Mouse (Mus musculus): Measurements from ENCODE around the gene Ccnb3. TPM values are rescaled to one million over a fixed set of nuclear protein-coding genes. Genes with fewer than 3 reads are reported as not detected.

Gene Ccnb3
- not detected for total RNA-seq (2021)
- polyA plus RNA-seq (2012; rRNA removed), result not detected in 2 replicates
- long read RNA-seq, result 0 reads

- intact Hi-C loops (cut with DNase I), result no loop called here
- no peaks in the 10 kb centered on the region for H3K4me1 ChIP-seq (ENCODE audit: control insufficient read depth, insufficient read depth, low read length)
- no peak within 1 kb of the TSS for H3K9ac ChIP-seq (ENCODE audit: low read depth, low read length)
- H3K36me3 ChIP-seq (ENCODE audit: control insufficient read depth, insufficient read depth, low read length), result no peaks in the 10 kb centered on the region
- 95% methylated on average over 19 of the region's 19 CpGs for WGBS
- no peak within 1 kb of the TSS for H3K4me3 ChIP-seq
- DNase-seq, result no peak
- no peaks in the 10 kb centered on the region for H3K79me2 ChIP-seq (replicated peaks; ENCODE audit: control insufficient read depth, insufficient read depth, low read length)
- H3K27ac ChIP-seq, result no peak within 1 kb of the TSS
- no peaks in the 10 kb centered on the region for H3K27me3 ChIP-seq (ENCODE audit: control insufficient read depth, insufficient read depth, low read length)
- no peak for TF ChIP-seq CTCF (IDR thresholded peaks at IDR 0.05)
- no peak for TF ChIP-seq POLR2A (IDR thresholded peaks at IDR 0.05; ENCODE audit: insufficient read depth, low read depth, low read length)
- no peak for TF ChIP-seq EP300 (IDR thresholded peaks at IDR 0.05; ENCODE audit: insufficient read depth, low read depth, low read length)
Measured at GRCm38 (mm10) chrX:7041519-7041918, at the start of gene Ccnb3. Ccnb3 (minus strand) TSS chrX:7041619.

GRCm38 (mm10) chrX:7090323-7090722, 48.9 kb upstream of the Ccnb3 start:
- DNase-seq, result no peak
- H3K36me3 ChIP-seq (ENCODE audit: control insufficient read depth, insufficient read depth, low read length), result no peaks in the 10 kb centered on the region
- intact Hi-C loops (cut with DNase I), result no loop called here
- H3K27ac ChIP-seq, result no peak overlapping the region
- no peak overlapping the region for H3K9ac ChIP-seq (ENCODE audit: low read depth, low read length)
- no peak overlapping the region for H3K4me3 ChIP-seq
- H3K27me3 ChIP-seq (ENCODE audit: control insufficient read depth, insufficient read depth, low read length), result no peaks in the 10 kb centered on the region
- H3K4me1 ChIP-seq (ENCODE audit: control insufficient read depth, insufficient read depth, low read length), result no peaks in the 10 kb centered on the region
- H3K79me2 ChIP-seq (replicated peaks; ENCODE audit: control insufficient read depth, insufficient read depth, low read length), result no peaks in the 10 kb centered on the region
- no peak for TF ChIP-seq EP300 (IDR thresholded peaks at IDR 0.05; ENCODE audit: insufficient read depth, low read depth, low read length)
- no peak for TF ChIP-seq POLR2A (IDR thresholded peaks at IDR 0.05; ENCODE audit: insufficient read depth, low read depth, low read length)

- Histone ChIP-seq H3K9ac (ENCODE audit: low read depth, low read length) (no peak overlapping the region), H3K36me3 (ENCODE audit: control insufficient read depth, insufficient read depth, low read length) (no peaks in the 10 kb centered on the region), H3K4me3 (no peak overlapping the region), H3K27me3 (ENCODE audit: control insufficient read depth, insufficient read depth, low read length) (no peaks in the 10 kb centered on the region), H3K4me1 (ENCODE audit: control insufficient read depth, insufficient read depth, low read length) (no peaks in the 10 kb centered on the region), H3K79me2 (replicated peaks; ENCODE audit: control insufficient read depth, insufficient read depth, low read length) (no peaks in the 10 kb centered on the region), H3K27ac (no peak overlapping the region)
- TF ChIP-seq EP300 (IDR thresholded peaks at IDR 0.05; ENCODE audit: insufficient read depth, low read depth, low read length), result no peak
- TF ChIP-seq CTCF (IDR thresholded peaks at IDR 0.05), result no peak
- TF ChIP-seq POLR2A (IDR thresholded peaks at IDR 0.05; ENCODE audit: insufficient read depth, low read depth, low read length), result no peak
- intact Hi-C loops (cut with DNase I), result no loop called here
- DNase-seq, result no peak
- WGBS, result 77% methylated on average over 1 of the region's 1 CpGs
Measured at GRCm38 (mm10) chrX:7085878-7086277, 44.5 kb upstream of the Ccnb3 start.

DNA sequence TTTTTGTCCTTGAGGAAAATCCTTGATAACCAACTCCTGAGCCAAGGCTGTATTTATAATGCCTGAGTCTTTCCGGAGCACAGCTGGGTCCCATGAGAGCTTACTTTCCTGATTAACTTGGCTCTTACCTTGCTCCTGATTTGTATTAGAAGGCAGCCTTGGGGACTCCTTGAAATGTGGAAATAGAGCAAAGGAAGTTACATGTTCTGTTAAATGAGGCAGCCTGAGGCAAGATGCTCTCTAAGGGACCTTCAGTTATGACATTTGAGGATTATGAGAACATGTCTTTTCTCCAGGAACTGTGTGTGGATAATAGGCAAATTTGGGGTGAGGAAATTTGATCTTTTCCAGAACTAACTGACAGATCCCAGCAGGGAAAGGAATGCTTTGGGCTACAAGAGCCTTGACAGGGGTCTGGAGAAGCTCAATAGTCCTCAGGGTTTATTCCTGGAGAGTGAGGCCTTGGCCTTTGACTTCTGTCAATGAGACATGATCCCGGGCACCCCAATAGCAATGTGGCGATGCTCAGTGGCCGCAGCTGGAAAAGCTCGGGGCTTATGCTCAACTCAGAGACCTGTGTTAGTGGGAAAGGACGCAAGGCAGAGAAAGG, 38.5 kb upstream of the Ccnb3 start:
- no peak overlapping the region for H3K4me3 ChIP-seq
- 37% methylated on average over 6 of the region's 6 CpGs for WGBS
- no peaks in the 10 kb centered on the region for H3K4me1 ChIP-seq (ENCODE audit: control insufficient read depth, insufficient read depth, low read length)
- no peak overlapping the region for H3K27ac ChIP-seq
- TF ChIP-seq EP300 (IDR thresholded peaks at IDR 0.05; ENCODE audit: insufficient read depth, low read depth, low read length) (no peak), POLR2A (IDR thresholded peaks at IDR 0.05; ENCODE audit: insufficient read depth, low read depth, low read length) (no peak), CTCF (IDR thresholded peaks at IDR 0.05) (no peak)
- H3K36me3 ChIP-seq (ENCODE audit: control insufficient read depth, insufficient read depth, low read length), result no peaks in the 10 kb centered on the region
- no peak for DNase-seq
- no peaks in the 10 kb centered on the region for H3K27me3 ChIP-seq (ENCODE audit: control insufficient read depth, insufficient read depth, low read length)
- intact Hi-C loops (cut with DNase I), result no loop called here
- no peak overlapping the region for H3K9ac ChIP-seq (ENCODE audit: low read depth, low read length)
- no peaks in the 10 kb centered on the region for H3K79me2 ChIP-seq (replicated peaks; ENCODE audit: control insufficient read depth, insufficient read depth, low read length)

GRCm38 (mm10) chrX:7068002-7068401, 26.6 kb upstream of the Ccnb3 start:
- Histone ChIP-seq H3K36me3 (ENCODE audit: control insufficient read depth, insufficient read depth, low read length) (no peaks in the 10 kb centered on the region), H3K27ac (no peak overlapping the region), H3K4me1 (ENCODE audit: control insufficient read depth, insufficient read depth, low read length) (no peaks in the 10 kb centered on the region), H3K79me2 (replicated peaks; ENCODE audit: control insufficient read depth, insufficient read depth, low read length) (no peaks in the 10 kb centered on the region), H3K9ac (ENCODE audit: low read depth, low read length) (no peak overlapping the region), H3K4me3 (no peak overlapping the region), H3K27me3 (ENCODE audit: control insufficient read depth, insufficient read depth, low read length) (no peaks in the 10 kb centered on the region)
- intact Hi-C loops (cut with DNase I), result no loop called here
- DNase-seq, result no peak
- TF ChIP-seq POLR2A (IDR thresholded peaks at IDR 0.05; ENCODE audit: insufficient read depth, low read depth, low read length) (no peak), EP300 (IDR thresholded peaks at IDR 0.05; ENCODE audit: insufficient read depth, low read depth, low read length) (no peak), CTCF (IDR thresholded peaks at IDR 0.05) (no peak)
- WGBS, result 51% methylated on average over 2 of the region's 2 CpGs

- Histone ChIP-seq H3K79me2 (replicated peaks; ENCODE audit: control insufficient read depth, insufficient read depth, low read length) (no peaks in the 10 kb centered on the region), H3K4me3 (no peak within 1 kb of the TSS), H3K4me1 (ENCODE audit: control insufficient read depth, insufficient read depth, low read length) (no peaks in the 10 kb centered on the region), H3K27ac (no peak within 1 kb of the TSS), H3K27me3 (ENCODE audit: control insufficient read depth, insufficient read depth, low read length) (no peaks in the 10 kb centered on the region), H3K9ac (ENCODE audit: low read depth, low read length) (no peak within 1 kb of the TSS), H3K36me3 (ENCODE audit: control insufficient read depth, insufficient read depth, low read length) (no peaks in the 10 kb centered on the region)
- WGBS, result 93% methylated on average over 1 of the region's 1 CpGs
- no peak for TF ChIP-seq POLR2A (IDR thresholded peaks at IDR 0.05; ENCODE audit: insufficient read depth, low read depth, low read length)
- TF ChIP-seq EP300 (IDR thresholded peaks at IDR 0.05; ENCODE audit: insufficient read depth, low read depth, low read length), result no peak
- no peak for TF ChIP-seq CTCF (IDR thresholded peaks at IDR 0.05)
- DNase-seq, result no peak
- intact Hi-C loops (cut with DNase I), result no loop called here
Measured at GRCm38 (mm10) chrX:7067219-7067618, 25.8 kb upstream of the Ccnb3 start, which contains the start of gene Akap4. Akap4 (plus strand) TSS chrX:7067519.
